Mouse (Mus musculus): Measurements from ENCODE around the gene Arsb. TPM values are rescaled to one million over a fixed set of nuclear protein-coding genes. Genes with fewer than 3 reads are reported as not detected.
"Not testable (repeated sequence)": the region's sequence is repeated elsewhere in the genome, so short reads cannot be mapped to it uniquely, and the experiment has no call there.

The Arsb gene
- total and polyA plus RNA-seq, 2 experiments, result 7.3 to 19.1 TPM

- TF ChIP-seq CTCF (IDR thresholded peaks at IDR 0.05; ENCODE audit: low read depth, low read length), result no peak
- TF ChIP-seq POLR2A (IDR thresholded peaks at IDR 0.05; ENCODE audit: extremely low read depth, insufficient read depth, low read length), result no peak
- H3K4me1 ChIP-seq (ENCODE audit: control insufficient read depth, insufficient read depth, low read length), result no peaks in the 10 kb centered on the region
- WGBS, result 92% methylated on average over 1 of the region's 1 CpGs
- no peaks in the 10 kb centered on the region for H3K79me2 ChIP-seq (ENCODE audit: control insufficient read depth, insufficient read depth, low read length)
- no peak overlapping the region for H3K9ac ChIP-seq (ENCODE audit: low read depth, low read length)
- 0 out of 2 replicates have a peak, but pooled peaks cover under 1% of the 10 kb centered on the region for H3K27me3 ChIP-seq (ENCODE audit: control insufficient read depth, insufficient read depth, low read length)
- no peaks in the 10 kb centered on the region for H3K36me3 ChIP-seq (ENCODE audit: control insufficient read depth, insufficient read depth, low read length)
- no peak overlapping the region for H3K4me3 ChIP-seq (ENCODE audit: insufficient read depth, low read depth, low read length)
- DNase-seq (ENCODE audit: extremely low read depth, low read depth, low spot score), result no peak
- H3K27ac ChIP-seq (replicated peaks; ENCODE audit: insufficient read depth, low read depth, low read length), result no peak overlapping the region
These were observed 208.3 kb downstream of the Arsb start for GRCm38 (mm10) chr13:93979754-93980153.

GRCm38 (mm10) chr13:93984521-93984920 lies 213.1 kb downstream of the Arsb start:
- no peak overlapping the region for H3K9ac ChIP-seq (ENCODE audit: low read depth, low read length)
- no peaks in the 10 kb centered on the region for H3K36me3 ChIP-seq (ENCODE audit: control insufficient read depth, insufficient read depth, low read length)
- WGBS, result 96% methylated on average over 2 of the region's 2 CpGs
- TF ChIP-seq CTCF (IDR thresholded peaks at IDR 0.05; ENCODE audit: low read depth, low read length) (no peak), POLR2A (IDR thresholded peaks at IDR 0.05; ENCODE audit: extremely low read depth, insufficient read depth, low read length) (no peak)
- H3K27ac ChIP-seq (replicated peaks; ENCODE audit: insufficient read depth, low read depth, low read length), result no peak overlapping the region
- no peaks in the 10 kb centered on the region for H3K27me3 ChIP-seq (ENCODE audit: control insufficient read depth, insufficient read depth, low read length)
- no peak for DNase-seq (ENCODE audit: extremely low read depth, low read depth, low spot score)
- no peaks in the 10 kb centered on the region for H3K79me2 ChIP-seq (ENCODE audit: control insufficient read depth, insufficient read depth, low read length)
- H3K4me3 ChIP-seq (ENCODE audit: insufficient read depth, low read depth, low read length), result no peak overlapping the region
- no peaks in the 10 kb centered on the region for H3K4me1 ChIP-seq (ENCODE audit: control insufficient read depth, insufficient read depth, low read length)

GRCm38 (mm10) chr13:93985181-93985580 lies 213.8 kb downstream of the Arsb start:
- no peak overlapping the region for H3K27ac ChIP-seq (replicated peaks; ENCODE audit: insufficient read depth, low read depth, low read length)
- H3K36me3 ChIP-seq (ENCODE audit: control insufficient read depth, insufficient read depth, low read length), result no peaks in the 10 kb centered on the region
- H3K4me1 ChIP-seq (ENCODE audit: control insufficient read depth, insufficient read depth, low read length), result no peaks in the 10 kb centered on the region
- H3K9ac ChIP-seq (ENCODE audit: low read depth, low read length), result no peak overlapping the region
- no peaks in the 10 kb centered on the region for H3K79me2 ChIP-seq (ENCODE audit: control insufficient read depth, insufficient read depth, low read length)
- WGBS, result 89% methylated on average over 7 of the region's 7 CpGs
- H3K4me3 ChIP-seq (ENCODE audit: insufficient read depth, low read depth, low read length), result no peak overlapping the region
- no peaks in the 10 kb centered on the region for H3K27me3 ChIP-seq (ENCODE audit: control insufficient read depth, insufficient read depth, low read length)
- no peak for DNase-seq (ENCODE audit: extremely low read depth, low read depth, low spot score)
- TF ChIP-seq CTCF (IDR thresholded peaks at IDR 0.05; ENCODE audit: low read depth, low read length) (no peak), POLR2A (IDR thresholded peaks at IDR 0.05; ENCODE audit: extremely low read depth, insufficient read depth, low read length) (no peak)

- not testable (repeated sequence) for H3K27ac ChIP-seq (replicated peaks; ENCODE audit: insufficient read depth, low read depth, low read length); H3K4me3 ChIP-seq (ENCODE audit: insufficient read depth, low read depth, low read length); H3K4me1 ChIP-seq (ENCODE audit: control insufficient read depth, insufficient read depth, low read length); H3K9ac ChIP-seq (ENCODE audit: low read depth, low read length); H3K79me2 ChIP-seq (ENCODE audit: control insufficient read depth, insufficient read depth, low read length); H3K27me3 ChIP-seq (ENCODE audit: control insufficient read depth, insufficient read depth, low read length); DNase-seq (ENCODE audit: extremely low read depth, low read depth, low spot score); H3K36me3 ChIP-seq (ENCODE audit: control insufficient read depth, insufficient read depth, low read length)
- 79% methylated on average over 8 of the region's 8 CpGs for WGBS
These were observed 214.3 kb downstream of the Arsb start for GRCm38 (mm10) chr13:93985750-93986149.

GRCm38 (mm10) chr13:93987611-93988010 lies 216.2 kb downstream of the Arsb start:
- no peak overlapping the region for H3K27ac ChIP-seq (replicated peaks; ENCODE audit: insufficient read depth, low read depth, low read length)
- no peak overlapping the region for H3K4me3 ChIP-seq (ENCODE audit: insufficient read depth, low read depth, low read length)
- H3K27me3 ChIP-seq (ENCODE audit: control insufficient read depth, insufficient read depth, low read length), result no peaks in the 10 kb centered on the region; the same call in 1 of the 2 replicates
- no peak for DNase-seq (ENCODE audit: extremely low read depth, low read depth, low spot score)
- no peaks in the 10 kb centered on the region for H3K79me2 ChIP-seq (ENCODE audit: control insufficient read depth, insufficient read depth, low read length)
- TF ChIP-seq POLR2A (IDR thresholded peaks at IDR 0.05; ENCODE audit: extremely low read depth, insufficient read depth, low read length) (no peak), CTCF (IDR thresholded peaks at IDR 0.05; ENCODE audit: low read depth, low read length) (no peak)
- WGBS, result 86% methylated on average over 7 of the region's 7 CpGs
- H3K9ac ChIP-seq (ENCODE audit: low read depth, low read length), result no peak overlapping the region
- H3K4me1 ChIP-seq (ENCODE audit: control insufficient read depth, insufficient read depth, low read length), result no peaks in the 10 kb centered on the region
- H3K36me3 ChIP-seq (ENCODE audit: control insufficient read depth, insufficient read depth, low read length), result no peaks in the 10 kb centered on the region

- WGBS, result 70% methylated on average over 4 of the region's 4 CpGs
- 0 out of 2 replicates have a peak overlapping the region, but pooled peaks have one; percentile 38 for H3K27ac ChIP-seq (replicated peaks; ENCODE audit: insufficient read depth, low read depth, low read length)
- H3K9ac ChIP-seq (ENCODE audit: low read depth, low read length), result no peak overlapping the region
- DNase-seq (ENCODE audit: extremely low read depth, low read depth, low spot score), result no peak
- no peaks in the 10 kb centered on the region; the same call in 1 of the 2 replicates for H3K27me3 ChIP-seq (ENCODE audit: control insufficient read depth, insufficient read depth, low read length)
- no peaks in the 10 kb centered on the region for H3K36me3 ChIP-seq (ENCODE audit: control insufficient read depth, insufficient read depth, low read length)
- H3K4me1 ChIP-seq (ENCODE audit: control insufficient read depth, insufficient read depth, low read length), result no peaks in the 10 kb centered on the region
- H3K4me3 ChIP-seq (ENCODE audit: insufficient read depth, low read depth, low read length), result no peak overlapping the region
- TF ChIP-seq POLR2A (IDR thresholded peaks at IDR 0.05; ENCODE audit: extremely low read depth, insufficient read depth, low read length), result no peak
- TF ChIP-seq CTCF (IDR thresholded peaks at IDR 0.05; ENCODE audit: low read depth, low read length), result no peak
- H3K79me2 ChIP-seq (ENCODE audit: control insufficient read depth, insufficient read depth, low read length), result no peaks in the 10 kb centered on the region
These were observed 217.8 kb downstream of the Arsb start for GRCm38 (mm10) chr13:93989208-93989607.
